Mouse (Mus musculus) testis, adult 2 months (tissue): ENCODE measurements around the gene Col2a1. TPM values are rescaled to one million over a fixed set of nuclear protein-coding genes. Genes with fewer than 3 reads are reported as not detected.

Experiments
- H3K27ac ChIP-seq: fragments of 200-500 bp; 2 replicates; pipeline ENCODE4 v1.5.1; 2012; ENCODE audit warnings: low read depth, low read length; ENCODE audit not compliant: control insufficient read depth, insufficient read depth
- H3K27me3 ChIP-seq: fragments of 200-500 bp; 2 replicates; pipeline ENCODE4 v1.6.1; 2012; ENCODE audit warnings: mild to moderate bottlenecking, low read length, moderate library complexity; ENCODE audit not compliant: control insufficient read depth, insufficient read depth
- H3K36me3 ChIP-seq: fragments of 200-500 bp; 2 replicates; pipeline ENCODE4 v1.6.1; 2012; ENCODE audit warnings: mild to moderate bottlenecking, low read length; ENCODE audit not compliant: control insufficient read depth, insufficient read depth
- H3K4me1 ChIP-seq: fragments of 200-500 bp; 2 replicates; pipeline ENCODE4 v1.6.1; 2012; ENCODE audit warnings: low read length; ENCODE audit not compliant: control insufficient read depth, insufficient read depth
- H3K4me3 ChIP-seq: fragments of 200-500 bp; 2 replicates; pipeline ENCODE4 v1.5.1; 2012; ENCODE audit warnings: low read depth, mild to moderate bottlenecking, low read length, moderate library complexity, mixed read lengths; ENCODE audit not compliant: control insufficient read depth
- CTCF ChIP-seq: fragments of 200-500 bp; IDR thresholded peaks from 2 replicates; pipeline ENCODE4 v1.5.1; 2012; ENCODE audit warnings: low read depth, mild to moderate bottlenecking, inconsistent platforms, low read length, moderate library complexity; ENCODE audit not compliant: control insufficient read depth, insufficient read depth, insufficient replicate concordance
- POLR2A ChIP-seq: fragments of 200-500 bp; IDR thresholded peaks from 2 replicates; pipeline ENCODE4 v1.6.1; 2012; ENCODE audit warnings: low read depth, mild to moderate bottlenecking, inconsistent platforms, low read length, moderate library complexity; ENCODE audit not compliant: control insufficient read depth
- polyA plus RNA-seq: library from polyadenylated mRNA; depleted of rRNA; stranded (reverse); fragments of >200 nt; gene quantifications from 2 replicates; pipeline ENCODE4 v1.2.3, GENCODE M21; 2012

Col2a1 gene
- polyA plus RNA-seq, 1 experiment = 14.6 TPM

GRCm38 (mm10) chr15:98001321-98002112 is 3.0 kb downstream of the Col2a1 start:
- peaks cover 30% of the 10 kb centered on the region for H3K4me1 ChIP-seq
- no peak overlapping the region for H3K4me3 ChIP-seq
- TF ChIP-seq POLR2A (no peak), CTCF (no peak)
- no peaks in the 10 kb centered on the region for H3K36me3 ChIP-seq
- H3K27me3 ChIP-seq = peaks cover 10% of the 10 kb centered on the region
- H3K27ac ChIP-seq = no peak overlapping the region

- Histone ChIP-seq H3K27ac (no peak overlapping the region), H3K4me3 (no peak overlapping the region), H3K36me3 (no peaks in the 10 kb centered on the region), H3K27me3 (peaks cover 10% of the 10 kb centered on the region), H3K4me1 (peaks cover 30% of the 10 kb centered on the region)
- TF ChIP-seq POLR2A = no peak
- TF ChIP-seq CTCF = no peak
Measured at GRCm38 (mm10) chr15:97999991-98000390, 4.5 kb downstream of the Col2a1 start.

- H3K27me3 ChIP-seq = peaks cover 10% of the 10 kb centered on the region
- no peak overlapping the region for H3K4me3 ChIP-seq
- H3K4me1 ChIP-seq = peaks cover 30% of the 10 kb centered on the region
- no peak overlapping the region for H3K27ac ChIP-seq
- no peaks in the 10 kb centered on the region for H3K36me3 ChIP-seq
- TF ChIP-seq POLR2A = no peak
- TF ChIP-seq CTCF = no peak
Measured at GRCm38 (mm10) chr15:97999546-97999945, 4.9 kb downstream of the Col2a1 start.

GRCm38 (mm10) chr15:97996716-97997256 is 7.7 kb downstream of the Col2a1 start:
- H3K4me1 ChIP-seq = peaks cover 28% of the 10 kb centered on the region
- no peak for TF ChIP-seq CTCF
- TF ChIP-seq POLR2A = no peak
- H3K27ac ChIP-seq = no peak overlapping the region
- H3K4me3 ChIP-seq = peak overlapping the region; percentile 49
- H3K36me3 ChIP-seq = no peaks in the 10 kb centered on the region
- peaks cover 2% of the 10 kb centered on the region; the same call in 1 of the 2 replicates for H3K27me3 ChIP-seq

- H3K4me1 ChIP-seq = peaks cover 28% of the 10 kb centered on the region
- H3K27me3 ChIP-seq = no peaks in the 10 kb centered on the region
- peak overlapping the region; percentile 51 for H3K4me3 ChIP-seq
- TF ChIP-seq POLR2A (no peak), CTCF (no peak)
- H3K27ac ChIP-seq = peak overlapping the region; percentile 50; the same call in 1 of the 2 replicates
- H3K36me3 ChIP-seq = no peaks in the 10 kb centered on the region
Measured at GRCm38 (mm10) chr15:97992712-97993286, 11.7 kb downstream of the Col2a1 start.

- H3K36me3 ChIP-seq = no peaks in the 10 kb centered on the region
- H3K4me1 ChIP-seq = peaks cover 27% of the 10 kb centered on the region
Measured at GRCm38 (mm10) chr15:97992027-97992711, 12.3 kb downstream of the Col2a1 start.

GRCm38 (mm10) chr15:97991285-97991895 is 13.1 kb downstream of the Col2a1 start:
- TF ChIP-seq CTCF (no peak), POLR2A (no peak)
- no peak overlapping the region for H3K27ac ChIP-seq
- no peaks in the 10 kb centered on the region for H3K36me3 ChIP-seq
- no peak overlapping the region for H3K4me3 ChIP-seq
- H3K4me1 ChIP-seq = peaks cover 20% of the 10 kb centered on the region
- H3K27me3 ChIP-seq = no peaks in the 10 kb centered on the region

More at GRCm38 (mm10) chr15:97992027-97992711, 12.3 kb downstream of the Col2a1 start:
- peak overlapping the region; percentile 41; the same call in 1 of the 2 replicates for H3K27ac ChIP-seq
- no peaks in the 10 kb centered on the region for H3K27me3 ChIP-seq
- TF ChIP-seq CTCF (no peak), POLR2A (no peak)
- peak overlapping the region; percentile 35; the same call in 1 of the 2 replicates for H3K4me3 ChIP-seq
